Mouse (Mus musculus) liver, postnatal 0 days (tissue): ENCODE measurements at regions not wholly inside any gene's neighbourhood (a gene's known extent, or its start where the extent isn't known, plus 50 kb on each side); places are given as distances from the start of the nearest gene placed in this dataset.

Experiments used
- CTCF ChIP-seq: sonication (generic); IDR thresholded peaks from 2 replicates; pipeline ENCODE4 v1.5.1; 2016; ENCODE audit warnings: antibody characterized with exemption, low read depth
- EP300 ChIP-seq: IDR thresholded peaks from 2 replicates; pipeline ENCODE4 v1.6.1; 2016; ENCODE audit warnings: antibody characterized with exemption, low read depth, mild to moderate bottlenecking

- TF ChIP-seq CTCF, result no peak
- TF ChIP-seq EP300, result no peak
Measured at GRCm38 (mm10) chr1:90495174-90495573, 107.6 kb upstream of the Cops8 start.
